Mouse (Mus musculus) olfactory bulb, adult 2 months (tissue): ENCODE measurements around the gene Ube2v1.

Experiments used
- CTCF ChIP-seq: fragments of 200-500 bp; IDR thresholded peaks from 2 replicates; pipeline ENCODE4 v1.5.1; 2012; ENCODE audit warnings: low read depth, mild to moderate bottlenecking, low read length, moderate library complexity; ENCODE audit not compliant: insufficient read depth
- POLR2A ChIP-seq: fragments of 200-500 bp; IDR thresholded peaks from 2 replicates; pipeline ENCODE4 v1.6.1; 2012; ENCODE audit warnings: mild to moderate bottlenecking, low read depth, low read length, moderate library complexity; ENCODE audit not compliant: insufficient read depth

DNA sequence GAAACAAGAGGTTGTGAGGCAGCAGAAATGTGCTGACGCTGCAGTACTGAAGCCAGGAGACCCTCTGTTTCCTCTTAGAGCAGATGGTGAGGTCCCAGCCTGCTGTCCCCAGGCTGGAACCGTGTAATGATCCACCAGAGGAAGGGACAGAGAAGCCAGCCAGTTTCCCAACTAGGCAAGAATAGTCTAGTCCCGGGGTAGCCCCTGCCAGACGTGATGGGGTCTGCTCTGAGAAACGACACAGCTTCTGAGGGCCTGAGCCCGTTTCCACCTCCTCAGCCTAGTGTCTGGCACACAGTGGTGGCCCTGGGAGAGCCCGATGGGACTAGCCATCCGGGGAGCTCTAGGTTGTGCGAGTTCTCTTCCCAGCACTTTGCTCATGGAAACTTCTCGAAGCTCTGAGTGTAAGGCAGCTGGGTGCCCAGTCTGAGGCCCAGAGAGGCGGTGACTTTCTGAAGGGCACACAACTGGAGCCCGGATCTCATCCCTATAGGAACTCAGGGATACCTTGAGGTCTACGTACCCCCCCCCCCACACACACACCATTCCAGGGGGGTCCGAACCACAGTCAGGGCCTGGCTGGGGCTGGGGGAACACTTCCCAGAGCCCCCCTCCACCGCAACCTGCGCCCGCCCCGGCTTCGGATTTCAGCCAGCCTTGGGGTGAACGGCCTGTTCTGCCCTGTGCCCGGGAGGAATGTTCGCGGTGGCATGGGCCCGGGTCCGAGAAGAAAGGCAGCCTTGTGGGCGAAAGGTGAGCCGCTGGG is 35.0 kb downstream of the Ube2v1 start:
- TF ChIP-seq POLR2A = no peak
- TF ChIP-seq CTCF = no peak
